Mouse (Mus musculus): ENCODE data around the gene Dner. TPM values are rescaled to one million over a fixed set of nuclear protein-coding genes. Genes with fewer than 3 reads are reported as not detected.

Dner gene
- total and polyA plus RNA-seq, 2 experiments from 2014 or later = 322 to 331 TPM

- no peaks in the 10 kb centered on the region for H3K27me3 ChIP-seq (ENCODE audit: insufficient read depth, low read length)
- no peak overlapping the region for H3K4me2 ChIP-seq (ENCODE audit: low read depth, low read length)
- ATAC-seq = no peak
- DNase-seq (ENCODE audit: low spot score) = no peak
- H3K4me1 ChIP-seq (ENCODE audit: insufficient read depth, low read length) = peaks cover 3% of the 10 kb centered on the region; the same call in 1 of the 2 replicates
- H3K9me3 ChIP-seq (ENCODE audit: low read length) = no peaks in the 10 kb centered on the region
- no peak for TF ChIP-seq CTCF (IDR thresholded peaks at IDR 0.05; ENCODE audit: low read depth)
- H3K4me3 ChIP-seq (ENCODE audit: low read length) = no peak overlapping the region
- H3K27ac ChIP-seq = no peak overlapping the region
- 96% methylated on average over 1 of the region's 1 CpGs for WGBS
- no peaks in the 10 kb centered on the region for H3K36me3 ChIP-seq (ENCODE audit: insufficient read depth, low read length)
- H3K9ac ChIP-seq (replicated peaks; ENCODE audit: low read length) = no peak overlapping the region
Measured at GRCm38 (mm10) chr1:84488546-84488945, 207.5 kb downstream of the Dner start.

- peaks cover 3% of the 10 kb centered on the region; the same call in 1 of the 2 replicates for H3K4me1 ChIP-seq (ENCODE audit: insufficient read depth, low read length)
- no peak for TF ChIP-seq CTCF (IDR thresholded peaks at IDR 0.05; ENCODE audit: low read depth)
- no peak overlapping the region for H3K27ac ChIP-seq
Measured at GRCm38 (mm10) chr1:84485066-84485465, 211.0 kb downstream of the Dner start.

GRCm38 (mm10) chr1:84484577-84484976 lies 211.4 kb downstream of the Dner start:
- WGBS = 88% methylated on average over 3 of the region's 3 CpGs
- TF ChIP-seq CTCF (IDR thresholded peaks at IDR 0.05; ENCODE audit: low read depth) = no peak
- Histone ChIP-seq H3K4me3 (ENCODE audit: low read length) (no peak overlapping the region), H3K9me3 (ENCODE audit: low read length) (no peaks in the 10 kb centered on the region), H3K27ac (no peak overlapping the region), H3K4me1 (ENCODE audit: insufficient read depth, low read length) (peaks cover 3% of the 10 kb centered on the region; the same call in 1 of the 2 replicates), H3K36me3 (ENCODE audit: insufficient read depth, low read length) (no peaks in the 10 kb centered on the region), H3K27me3 (ENCODE audit: insufficient read depth, low read length) (no peaks in the 10 kb centered on the region), H3K9ac (replicated peaks; ENCODE audit: low read length) (no peak overlapping the region), H3K4me2 (ENCODE audit: low read depth, low read length) (no peak overlapping the region)
- DNase-seq (ENCODE audit: low spot score) (no peak), ATAC-seq (no peak)

More at GRCm38 (mm10) chr1:84485066-84485465, 211.0 kb downstream of the Dner start:
- ATAC-seq (peak; percentile 40; the same call in 1 of the 2 replicates), DNase-seq (ENCODE audit: low spot score) (peak; percentile 23)
- H3K27me3 ChIP-seq (ENCODE audit: insufficient read depth, low read length) = no peaks in the 10 kb centered on the region
- no peaks in the 10 kb centered on the region for H3K36me3 ChIP-seq (ENCODE audit: insufficient read depth, low read length)
- no peak overlapping the region for H3K4me2 ChIP-seq (ENCODE audit: low read depth, low read length)
- H3K9ac ChIP-seq (replicated peaks; ENCODE audit: low read length) = no peak overlapping the region
- H3K9me3 ChIP-seq (ENCODE audit: low read length) = no peaks in the 10 kb centered on the region
- no peak overlapping the region for H3K4me3 ChIP-seq (ENCODE audit: low read length)

GRCm38 (mm10) chr1:84479976-84480375 lies 216.0 kb downstream of the Dner start:
- H3K36me3 ChIP-seq (ENCODE audit: insufficient read depth, low read length) = no peaks in the 10 kb centered on the region
- TF ChIP-seq CTCF (IDR thresholded peaks at IDR 0.05; ENCODE audit: low read depth) = no peak
- WGBS = 78% methylated on average over 8 of the region's 8 CpGs
- H3K4me2 ChIP-seq (ENCODE audit: low read depth, low read length) = no peak overlapping the region
- no peaks in the 10 kb centered on the region for H3K4me1 ChIP-seq (ENCODE audit: insufficient read depth, low read length)
- ATAC-seq (no peak), DNase-seq (ENCODE audit: low spot score) (no peak)
- H3K4me3 ChIP-seq (ENCODE audit: low read length) = no peak overlapping the region
- H3K27me3 ChIP-seq (ENCODE audit: insufficient read depth, low read length) = no peaks in the 10 kb centered on the region
- H3K9ac ChIP-seq (replicated peaks; ENCODE audit: low read length) = no peak overlapping the region
- H3K27ac ChIP-seq = no peak overlapping the region
- no peaks in the 10 kb centered on the region for H3K9me3 ChIP-seq (ENCODE audit: low read length)

- H3K4me1 ChIP-seq (ENCODE audit: insufficient read depth, low read length) = no peaks in the 10 kb centered on the region
- no peak overlapping the region for H3K27ac ChIP-seq
- no peaks in the 10 kb centered on the region for H3K9me3 ChIP-seq (ENCODE audit: low read length)
- H3K27me3 ChIP-seq (ENCODE audit: insufficient read depth, low read length) = no peaks in the 10 kb centered on the region
- ATAC-seq (no peak), DNase-seq (ENCODE audit: low spot score) (no peak)
- H3K9ac ChIP-seq (replicated peaks; ENCODE audit: low read length) = no peak overlapping the region
- 79% methylated on average over 3 of the region's 3 CpGs for WGBS
- no peaks in the 10 kb centered on the region for H3K36me3 ChIP-seq (ENCODE audit: insufficient read depth, low read length)
- no peak overlapping the region for H3K4me3 ChIP-seq (ENCODE audit: low read length)
- no peak for TF ChIP-seq CTCF (IDR thresholded peaks at IDR 0.05; ENCODE audit: low read depth)
- no peak overlapping the region for H3K4me2 ChIP-seq (ENCODE audit: low read depth, low read length)
Measured at GRCm38 (mm10) chr1:84474274-84474673, 221.7 kb downstream of the Dner start.

- no peaks in the 10 kb centered on the region for H3K9me3 ChIP-seq (ENCODE audit: low read length)
- ATAC-seq (no peak), DNase-seq (ENCODE audit: low spot score) (no peak)
- no peaks in the 10 kb centered on the region for H3K36me3 ChIP-seq (ENCODE audit: insufficient read depth, low read length)
- H3K27me3 ChIP-seq (ENCODE audit: insufficient read depth, low read length) = no peaks in the 10 kb centered on the region
- H3K4me3 ChIP-seq (ENCODE audit: low read length) = no peak overlapping the region
- no peak for TF ChIP-seq CTCF (IDR thresholded peaks at IDR 0.05; ENCODE audit: low read depth)
- H3K4me1 ChIP-seq (ENCODE audit: insufficient read depth, low read length) = no peaks in the 10 kb centered on the region
- H3K4me2 ChIP-seq (ENCODE audit: low read depth, low read length) = no peak overlapping the region
- WGBS = 78% methylated on average over 2 of the region's 2 CpGs
- H3K27ac ChIP-seq = no peak overlapping the region
- no peak overlapping the region for H3K9ac ChIP-seq (replicated peaks; ENCODE audit: low read length)
Measured at GRCm38 (mm10) chr1:84472260-84472659, 223.8 kb downstream of the Dner start.

- ATAC-seq (no peak), DNase-seq (ENCODE audit: low spot score) (no peak)
- Histone ChIP-seq H3K4me3 (ENCODE audit: low read length) (no peak overlapping the region), H3K9ac (replicated peaks; ENCODE audit: low read length) (no peak overlapping the region), H3K36me3 (ENCODE audit: insufficient read depth, low read length) (no peaks in the 10 kb centered on the region), H3K4me1 (ENCODE audit: insufficient read depth, low read length) (no peaks in the 10 kb centered on the region), H3K27ac (no peak overlapping the region), H3K9me3 (ENCODE audit: low read length) (no peaks in the 10 kb centered on the region), H3K4me2 (ENCODE audit: low read depth, low read length) (no peak overlapping the region), H3K27me3 (ENCODE audit: insufficient read depth, low read length) (no peaks in the 10 kb centered on the region)
- peak; percentile 61 for TF ChIP-seq CTCF (IDR thresholded peaks at IDR 0.05; ENCODE audit: low read depth)
- 62% methylated on average over 4 of the region's 4 CpGs for WGBS
Measured at GRCm38 (mm10) chr1:84470342-84470741, 225.7 kb downstream of the Dner start.

Measured in hindbrain, postnatal 0 days (tissue).